Mouse (Mus musculus): ENCODE measurements at regions not wholly inside any gene's neighbourhood (a gene's known extent, or its start where the extent isn't known, plus 50 kb on each side); places are given as distances from the start of the nearest gene placed in this dataset.
A peak's percentile ranks its signal among the peaks of the same experiment; 100 is the strongest.

- DNase-seq = no peak
These were observed 242.9 kb upstream of the 1700056E22Rik start for GRCm38 (mm10) chr1:184277001-184277400.

- DNase-seq = no peak
These were observed 241.8 kb upstream of the 1700056E22Rik start for GRCm38 (mm10) chr1:184275877-184276276.

GRCm38 (mm10) chr1:184275396-184275795 lies 241.3 kb upstream of the 1700056E22Rik start:
- no peak for DNase-seq

GRCm38 (mm10) chr1:184274704-184275103 lies 240.6 kb upstream of the 1700056E22Rik start:
- no peak for DNase-seq

- no peak for DNase-seq
These were observed 239.6 kb upstream of the 1700056E22Rik start for GRCm38 (mm10) chr1:184273722-184274121.

GRCm38 (mm10) chr1:184271254-184271653 lies 237.2 kb upstream of the 1700056E22Rik start:
- DNase-seq = no peak

- peak; percentile 63 for DNase-seq
These were observed 231.9 kb upstream of the 1700056E22Rik start for GRCm38 (mm10) chr1:184266051-184266450.

- DNase-seq = peak; percentile 69
These were observed 228.9 kb upstream of the 1700056E22Rik start for GRCm38 (mm10) chr1:184262975-184263374.

GRCm38 (mm10) chr1:184261385-184261727 lies 227.3 kb upstream of the 1700056E22Rik start:
- no peak for DNase-seq

- DNase-seq = peak; percentile 26 to 27
These were observed 226.8 kb upstream of the 1700056E22Rik start for GRCm38 (mm10) chr1:184260722-184261384.

- DNase-seq = no peak
These were observed 225.8 kb upstream of the 1700056E22Rik start for GRCm38 (mm10) chr1:184259853-184260252.

- DNase-seq = no peak
These were observed 223.3 kb upstream of the 1700056E22Rik start for GRCm38 (mm10) chr1:184257356-184257755.

GRCm38 (mm10) chr1:184254951-184255350 lies 220.8 kb upstream of the 1700056E22Rik start:
- DNase-seq = no peak

GRCm38 (mm10) chr1:184244730-184245488 lies 210.8 kb upstream of the 1700056E22Rik start:
- DNase-seq = no peak

- no peak for DNase-seq
These were observed 210.2 kb upstream of the 1700056E22Rik start for GRCm38 (mm10) chr1:184244296-184244695.

- DNase-seq = no peak
These were observed 207.7 kb upstream of the 1700056E22Rik start for GRCm38 (mm10) chr1:184241846-184242245.

GRCm38 (mm10) chr1:184235131-184235983 lies 201.3 kb upstream of the 1700056E22Rik start:
- DNase-seq = peak; percentile 46 to 54

- no peak for DNase-seq
These were observed 200.4 kb upstream of the 1700056E22Rik start for GRCm38 (mm10) chr1:184234320-184234988.

- DNase-seq = no peak
These were observed 199.7 kb upstream of the 1700056E22Rik start for GRCm38 (mm10) chr1:184233741-184234255.

GRCm38 (mm10) chr1:184222326-184222725 lies 188.2 kb upstream of the 1700056E22Rik start:
- DNase-seq = no peak

GRCm38 (mm10) chr1:184221792-184222191 lies 187.7 kb upstream of the 1700056E22Rik start:
- DNase-seq = no peak

- DNase-seq = no peak
These were observed 163.2 kb upstream of the 1700056E22Rik start for GRCm38 (mm10) chr1:184197272-184197671.

- DNase-seq = no peak
These were observed 157.2 kb upstream of the 1700056E22Rik start for GRCm38 (mm10) chr1:184191325-184191724.

All from B cell, adult 2 months (primary cell).